Mouse (Mus musculus) hindbrain, embryonic 11.5 days (tissue): ENCODE results near the gene 2310057J18Rik. TPM values are rescaled to one million over a fixed set of nuclear protein-coding genes. Genes with fewer than 3 reads are reported as not detected.

Source experiments
- polyA plus RNA-seq: library from polyadenylated mRNA; unstranded; fragments of >200 nt; fragmentation: Nextera tagmentation; extraction: Ambion mirVana; gene quantifications from 2 replicates; pipeline ENCODE4 v1.2.1, GENCODE M21; 2014

2310057J18Rik gene
- polyA plus RNA-seq, 1 experiment from 2014 or later, result not detected

Other genes with a start within 250 kb of the 2310057J18Rik start
- 35.8 and 42.6 TPM in 2 replicates for gene Soga3, start 157.5 kb upstream of the 2310057J18Rik start, polyA plus RNA-seq
- gene Gm49353, start 212.7 kb upstream of the 2310057J18Rik start, polyA plus RNA-seq, result 5.0 and 9.9 TPM in 2 replicates
- 10.6 and 11.8 TPM in 2 replicates for gene 9330159F19Rik, start 225.3 kb upstream of the 2310057J18Rik start, polyA plus RNA-seq